Mouse (Mus musculus): ENCODE measurements around the gene Actbl2. TPM values are rescaled to one million over a fixed set of nuclear protein-coding genes. Genes with fewer than 3 reads are reported as not detected.

Actbl2 gene
- polyA plus RNA-seq, 1 experiment: not detected

GRCm38 (mm10) chr13:111237296-111237695 is 17.5 kb upstream of the Actbl2 start:
- no peak for TF ChIP-seq POLR2A (IDR thresholded peaks at IDR 0.05; ENCODE audit: insufficient read depth, low read depth, low read length)
- TF ChIP-seq CTCF (IDR thresholded peaks at IDR 0.05; ENCODE audit: insufficient read depth, low read depth, low read length): no peak
- Histone ChIP-seq H3K27ac (ENCODE audit: insufficient read depth, low read depth, low read length) (no peak overlapping the region), H3K4me3 (ENCODE audit: insufficient read depth, low read depth, low read length) (no peak overlapping the region), H3K4me1 (ENCODE audit: control insufficient read depth, insufficient read depth, low read length) (peaks cover 3% of the 10 kb centered on the region; the same call in 1 of the 2 replicates)
- 81% methylated on average over 1 of the region's 1 CpGs for WGBS

- 34% methylated on average over 3 of the region's 3 CpGs for WGBS
- no peak overlapping the region for H3K4me3 ChIP-seq (ENCODE audit: insufficient read depth, low read depth, low read length)
- no peak for TF ChIP-seq POLR2A (IDR thresholded peaks at IDR 0.05; ENCODE audit: insufficient read depth, low read depth, low read length)
- TF ChIP-seq CTCF (IDR thresholded peaks at IDR 0.05; ENCODE audit: insufficient read depth, low read depth, low read length): no peak
- no peaks in the 10 kb centered on the region for H3K4me1 ChIP-seq (ENCODE audit: control insufficient read depth, insufficient read depth, low read length)
- no peak overlapping the region for H3K27ac ChIP-seq (ENCODE audit: insufficient read depth, low read depth, low read length)
These were observed 16.8 kb upstream of the Actbl2 start for GRCm38 (mm10) chr13:111237865-111238465.

GRCm38 (mm10) chr13:111251106-111251505 is 3.7 kb upstream of the Actbl2 start:
- 57% methylated on average over 5 of the region's 5 CpGs for WGBS
- Histone ChIP-seq H3K4me1 (ENCODE audit: control insufficient read depth, insufficient read depth, low read length) (no peaks in the 10 kb centered on the region), H3K4me3 (ENCODE audit: insufficient read depth, low read depth, low read length) (no peak overlapping the region), H3K27ac (ENCODE audit: insufficient read depth, low read depth, low read length) (no peak overlapping the region)
- no peak for TF ChIP-seq CTCF (IDR thresholded peaks at IDR 0.05; ENCODE audit: insufficient read depth, low read depth, low read length)
- no peak for TF ChIP-seq POLR2A (IDR thresholded peaks at IDR 0.05; ENCODE audit: insufficient read depth, low read depth, low read length)

GRCm38 (mm10) chr13:111251795-111252194 is 3.0 kb upstream of the Actbl2 start:
- TF ChIP-seq POLR2A (IDR thresholded peaks at IDR 0.05; ENCODE audit: insufficient read depth, low read depth, low read length) (no peak), CTCF (IDR thresholded peaks at IDR 0.05; ENCODE audit: insufficient read depth, low read depth, low read length) (no peak)
- H3K27ac ChIP-seq (ENCODE audit: insufficient read depth, low read depth, low read length): no peak overlapping the region
- no peaks in the 10 kb centered on the region for H3K4me1 ChIP-seq (ENCODE audit: control insufficient read depth, insufficient read depth, low read length)
- WGBS: 73% methylated on average over 5 of the region's 5 CpGs
- no peak overlapping the region for H3K4me3 ChIP-seq (ENCODE audit: insufficient read depth, low read depth, low read length)

- WGBS: 62% methylated on average over 4 of the region's 4 CpGs
- Histone ChIP-seq H3K27ac (ENCODE audit: insufficient read depth, low read depth, low read length) (no peak overlapping the region), H3K4me3 (ENCODE audit: insufficient read depth, low read depth, low read length) (no peak overlapping the region), H3K4me1 (ENCODE audit: control insufficient read depth, insufficient read depth, low read length) (no peaks in the 10 kb centered on the region)
- no peak for TF ChIP-seq CTCF (IDR thresholded peaks at IDR 0.05; ENCODE audit: insufficient read depth, low read depth, low read length)
- no peak for TF ChIP-seq POLR2A (IDR thresholded peaks at IDR 0.05; ENCODE audit: insufficient read depth, low read depth, low read length)
These were observed 3.2 kb downstream of the Actbl2 start for GRCm38 (mm10) chr13:111258016-111258415.

- no peak overlapping the region for H3K4me3 ChIP-seq (ENCODE audit: insufficient read depth, low read depth, low read length)
- H3K27ac ChIP-seq (ENCODE audit: insufficient read depth, low read depth, low read length): no peak overlapping the region
- no peaks in the 10 kb centered on the region for H3K4me1 ChIP-seq (ENCODE audit: control insufficient read depth, insufficient read depth, low read length)
- TF ChIP-seq POLR2A (IDR thresholded peaks at IDR 0.05; ENCODE audit: insufficient read depth, low read depth, low read length): no peak
- TF ChIP-seq CTCF (IDR thresholded peaks at IDR 0.05; ENCODE audit: insufficient read depth, low read depth, low read length): no peak
- WGBS: 68% methylated on average over 11 of the region's 11 CpGs
These were observed 3.7 kb downstream of the Actbl2 start for GRCm38 (mm10) chr13:111258424-111259092.

GRCm38 (mm10) chr13:111259093-111259491 is 4.3 kb downstream of the Actbl2 start:
- no peak for TF ChIP-seq CTCF (IDR thresholded peaks at IDR 0.05; ENCODE audit: insufficient read depth, low read depth, low read length)
- TF ChIP-seq POLR2A (IDR thresholded peaks at IDR 0.05; ENCODE audit: insufficient read depth, low read depth, low read length): no peak
- Histone ChIP-seq H3K4me3 (ENCODE audit: insufficient read depth, low read depth, low read length) (no peak overlapping the region), H3K27ac (ENCODE audit: insufficient read depth, low read depth, low read length) (no peak overlapping the region), H3K4me1 (ENCODE audit: control insufficient read depth, insufficient read depth, low read length) (no peaks in the 10 kb centered on the region)
- 49% methylated on average over 6 of the region's 6 CpGs for WGBS

- TF ChIP-seq CTCF (IDR thresholded peaks at IDR 0.05; ENCODE audit: insufficient read depth, low read depth, low read length) (no peak), POLR2A (IDR thresholded peaks at IDR 0.05; ENCODE audit: insufficient read depth, low read depth, low read length) (no peak)
- Histone ChIP-seq H3K4me3 (ENCODE audit: insufficient read depth, low read depth, low read length) (no peak overlapping the region), H3K27ac (ENCODE audit: insufficient read depth, low read depth, low read length) (no peak overlapping the region), H3K4me1 (ENCODE audit: control insufficient read depth, insufficient read depth, low read length) (no peaks in the 10 kb centered on the region)
- 81% methylated on average over 7 of the region's 7 CpGs for WGBS
These were observed 4.9 kb downstream of the Actbl2 start for GRCm38 (mm10) chr13:111259711-111260110.

GRCm38 (mm10) chr13:111263186-111263585 is 8.4 kb downstream of the Actbl2 start:
- TF ChIP-seq POLR2A (IDR thresholded peaks at IDR 0.05; ENCODE audit: insufficient read depth, low read depth, low read length) (no peak), CTCF (IDR thresholded peaks at IDR 0.05; ENCODE audit: insufficient read depth, low read depth, low read length) (no peak)
- peaks cover 6% of the 10 kb centered on the region; the same call in 1 of the 2 replicates for H3K4me1 ChIP-seq (ENCODE audit: control insufficient read depth, insufficient read depth, low read length)
- WGBS: 94% methylated on average over 2 of the region's 2 CpGs
- H3K27ac ChIP-seq (ENCODE audit: insufficient read depth, low read depth, low read length): no peak overlapping the region
- no peak overlapping the region for H3K4me3 ChIP-seq (ENCODE audit: insufficient read depth, low read depth, low read length)
